Mouse (Mus musculus): ENCODE results near the gene Acot1.

Gene Acot1

GRCm38 (mm10) chr12:84009171-84009965, at the start of gene Acot1:
Acot1 (plus strand) TSS chr12:84009490.
- DNase-seq, result peak; percentile 84

GRCm38 (mm10) chr12:83965235-83965634, 44.1 kb upstream of the Acot1 start:
- no peak for DNase-seq

DNA sequence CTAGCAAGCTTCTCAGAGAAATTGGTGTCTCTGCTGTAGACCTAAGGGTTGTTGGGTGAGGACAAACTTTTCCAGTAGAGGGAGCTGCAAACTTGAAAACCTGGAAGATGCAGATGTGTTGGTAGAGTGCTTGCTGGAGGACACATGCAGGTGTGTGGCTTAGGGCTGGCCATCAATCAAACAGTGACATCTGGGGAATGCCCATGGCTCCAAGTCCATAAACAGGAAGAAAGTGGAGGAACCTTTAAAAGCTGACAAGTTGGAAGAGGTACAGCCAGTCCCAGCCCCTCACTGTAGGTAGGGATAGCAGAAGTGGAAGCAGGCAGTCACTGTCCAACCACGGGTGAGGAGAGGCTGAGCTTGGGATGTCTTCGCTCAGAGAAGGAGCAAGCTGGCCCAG, 37.2 kb upstream of the Acot1 start:
- peak; percentile 71 for DNase-seq

DNA sequence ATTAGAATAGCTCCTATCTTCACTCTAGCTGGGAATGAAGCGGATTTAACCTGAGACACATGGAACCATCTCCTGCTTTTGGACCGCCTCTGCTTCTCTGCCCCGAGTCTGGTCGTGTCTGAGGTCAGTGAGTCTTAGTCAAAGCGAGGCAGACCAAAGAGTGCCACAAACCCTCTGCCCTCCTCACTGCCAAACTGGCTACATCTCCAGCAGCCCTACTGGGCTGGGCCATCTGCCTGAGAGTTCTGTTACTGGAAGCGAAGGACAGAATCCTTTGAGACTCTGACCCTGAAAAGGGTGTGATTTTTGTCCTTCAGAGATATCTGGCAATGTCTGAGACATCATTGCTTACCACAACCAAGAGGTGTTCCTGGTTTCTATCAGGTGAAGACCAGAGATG, 30.4 kb upstream of the Acot1 start:
- DNase-seq, result no peak

- no peak for DNase-seq
These were observed 27.7 kb upstream of the Acot1 start for GRCm38 (mm10) chr12:83981615-83982014.

DNA sequence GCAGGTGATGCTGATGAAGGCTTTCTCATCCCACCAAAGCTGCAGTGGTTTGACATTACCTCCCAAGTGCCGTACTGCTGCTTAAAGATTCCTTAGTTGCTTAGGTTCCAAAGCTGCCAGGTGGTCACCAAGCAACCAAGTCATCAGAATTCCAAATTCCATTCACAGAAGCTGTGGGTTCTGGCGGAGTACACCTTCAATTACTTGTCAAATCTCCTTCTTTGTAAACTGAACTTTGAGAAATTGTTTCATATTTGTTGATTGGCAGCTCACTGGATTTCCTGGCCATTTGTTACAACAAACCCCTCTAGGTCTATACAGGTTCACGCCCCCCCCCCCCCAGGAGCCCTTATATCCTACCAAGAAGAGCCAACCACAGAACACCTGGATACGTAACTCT, 24.5 kb upstream of the Acot1 start, which contains the start of gene Heatr4:
Gene Heatr4 (minus strand): TSS at position 101 of the 400 bp plus-strand sequence.
- DNase-seq, result no peak

DNA sequence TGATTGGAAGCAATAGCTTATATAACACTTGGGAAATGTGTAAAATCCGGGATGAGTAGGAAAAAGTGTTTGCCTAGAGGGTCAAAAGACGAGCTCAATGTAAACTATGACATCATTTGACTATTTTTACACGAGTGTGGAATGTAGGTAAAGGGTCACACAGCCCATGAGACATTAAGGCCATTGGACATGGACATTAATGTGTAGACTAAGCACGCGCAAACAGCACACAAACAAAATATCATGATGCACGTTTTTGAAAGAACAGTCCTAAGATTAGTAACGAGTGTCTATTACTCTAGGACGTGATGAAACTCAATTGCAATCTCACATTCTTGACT, 22.1 kb upstream of the Acot1 start:
- no peak for DNase-seq

- DNase-seq, result peak; percentile 82
These were observed 21.5 kb upstream of the Acot1 start, which contains the start of gene Acot2 for GRCm38 (mm10) chr12:83987583-83988441. Acot2 (plus strand) TSS chr12:83987861.

GRCm38 (mm10) chr12:83988483-83988882, 20.8 kb upstream of the Acot1 start:
- no peak for DNase-seq

DNA sequence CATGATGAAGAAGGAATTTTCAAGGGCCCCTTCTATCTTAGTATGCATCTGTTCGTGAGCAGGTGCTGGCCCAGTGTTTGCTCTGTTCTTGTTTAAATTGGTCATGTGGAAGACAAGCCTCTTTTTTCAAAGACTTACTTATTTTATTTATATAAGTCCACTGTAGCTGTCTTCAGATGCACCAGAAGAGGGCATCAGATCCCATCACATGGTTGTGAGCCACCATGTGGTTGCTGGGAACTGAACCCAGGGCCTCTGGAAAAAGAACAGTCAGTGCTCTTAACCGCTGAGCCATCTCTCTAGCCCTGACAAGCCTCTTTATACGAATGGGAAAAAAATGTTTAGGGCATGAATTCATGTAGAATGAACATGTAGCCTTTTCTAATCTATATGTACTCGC, 19.9 kb upstream of the Acot1 start:
- no peak for DNase-seq

DNA sequence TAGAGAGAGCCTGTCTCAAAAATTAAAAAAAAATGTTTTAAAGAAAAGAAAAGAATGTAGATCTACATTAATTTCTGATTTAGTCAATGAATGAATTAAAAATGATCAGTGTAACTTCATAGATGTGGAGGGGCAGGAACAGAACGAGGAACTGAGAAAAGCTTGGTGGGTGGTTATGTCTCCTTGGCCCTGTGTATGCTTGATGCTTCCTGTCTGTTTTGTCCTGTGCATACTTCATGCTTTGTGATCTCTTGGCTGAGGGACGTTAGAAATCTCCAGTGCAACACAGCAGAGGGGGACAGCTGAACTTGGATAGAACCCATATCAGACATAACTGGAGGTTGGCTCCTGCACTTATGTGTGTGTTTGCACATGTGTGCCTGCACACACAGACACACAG, 12.1 kb upstream of the Acot1 start:
- DNase-seq, result no peak

GRCm38 (mm10) chr12:83998341-83999107, 10.8 kb upstream of the Acot1 start:
- DNase-seq, result no peak

DNA sequence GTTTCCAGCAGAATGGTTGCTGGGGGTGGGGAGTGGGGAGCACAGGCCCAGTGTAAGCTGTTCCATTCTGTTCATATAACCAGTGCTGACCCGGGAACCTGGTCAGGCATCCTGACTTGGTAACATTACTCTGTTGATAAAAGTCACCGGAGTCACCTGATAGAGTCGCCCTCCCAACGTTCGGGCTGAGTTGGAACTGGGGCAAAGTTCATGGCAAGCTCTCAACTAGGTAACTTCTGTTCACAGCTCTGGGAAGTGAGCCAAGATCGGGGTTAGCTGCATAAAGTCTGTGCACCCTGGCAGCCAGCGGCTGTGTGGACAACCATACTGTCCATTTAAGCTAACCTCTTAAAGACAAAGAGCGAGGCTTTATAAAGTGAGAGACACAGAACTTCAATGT, 10.1 kb upstream of the Acot1 start:
- DNase-seq, result peak; percentile 92

- DNase-seq, result no peak
These were observed 8.9 kb upstream of the Acot1 start for GRCm38 (mm10) chr12:84000418-84000817.

- DNase-seq, result no peak
These were observed 5.4 kb upstream of the Acot1 start for GRCm38 (mm10) chr12:84003866-84004265.

DNA sequence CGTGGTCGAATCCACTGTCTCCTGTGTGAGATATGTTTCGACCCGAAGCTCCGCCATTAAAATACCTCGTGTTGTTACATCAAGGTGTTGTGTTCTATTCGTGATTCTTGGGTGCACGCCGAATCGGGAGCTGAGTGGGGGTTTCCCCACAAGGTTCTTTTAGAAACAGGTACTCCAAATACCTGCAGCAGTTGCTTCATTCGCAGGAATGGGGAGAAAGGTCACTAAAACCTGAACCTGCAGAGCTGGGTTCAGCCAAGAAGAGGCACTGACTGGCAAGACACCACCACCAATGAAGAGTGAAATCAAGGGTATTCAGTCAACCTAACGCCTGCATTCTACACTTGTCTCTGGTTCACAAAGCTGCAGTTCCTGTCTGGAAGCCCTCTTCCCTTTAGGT, 1.0 kb upstream of the Acot1 start:
- DNase-seq, result peak; percentile 59

DNA sequence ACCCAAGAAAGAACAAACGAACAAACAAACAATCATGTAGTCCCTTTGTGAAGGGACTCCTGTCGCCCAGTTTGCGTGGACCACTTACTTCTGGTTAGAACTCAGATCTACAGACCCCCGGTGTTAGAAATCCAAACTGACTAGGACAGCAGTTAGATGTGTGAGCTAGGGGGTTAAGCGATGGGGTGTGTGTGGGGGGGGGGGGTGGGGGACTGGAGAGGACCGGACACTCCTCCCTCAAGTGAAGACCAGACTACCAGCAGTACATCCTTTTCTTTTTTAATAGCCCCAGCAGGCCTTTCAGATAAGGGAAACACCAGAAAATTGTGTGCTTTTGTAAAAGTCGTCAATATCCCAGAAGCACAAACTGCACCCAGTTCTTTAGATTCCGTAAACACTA, 561 bp upstream of the Acot1 start:
- DNase-seq, result no peak

DNA sequence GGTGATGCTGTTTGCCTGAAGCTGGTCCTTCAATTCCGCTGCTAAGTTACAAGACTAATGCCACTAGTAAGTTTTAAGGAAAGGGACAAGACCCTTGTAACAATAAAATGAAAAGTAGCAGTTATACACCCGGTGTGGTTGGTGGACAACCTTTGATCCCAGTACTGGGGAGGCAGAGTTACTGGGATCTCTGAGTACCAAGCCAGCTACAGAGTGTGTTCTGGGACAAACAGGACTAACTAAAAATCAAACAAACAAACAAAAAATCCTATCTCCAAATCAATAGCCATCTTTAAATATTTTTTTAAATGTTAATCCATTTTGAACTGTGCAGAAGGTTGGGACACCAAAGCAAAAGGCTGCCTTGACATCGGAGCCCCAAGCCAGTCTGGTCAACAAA, 911 bp downstream of the Acot1 start:
- no peak for DNase-seq

GRCm38 (mm10) chr12:84011251-84012040, 2.2 kb downstream of the Acot1 start:
- peak; percentile 96 for DNase-seq

GRCm38 (mm10) chr12:84013130-84013529, 3.8 kb downstream of the Acot1 start:
- DNase-seq, result no peak

- no peak for DNase-seq
These were observed 4.4 kb downstream of the Acot1 start for GRCm38 (mm10) chr12:84013701-84014100.

GRCm38 (mm10) chr12:84020528-84020927, 11.2 kb downstream of the Acot1 start:
- DNase-seq, result peak; percentile 93
